Mouse (Mus musculus): ENCODE data around the gene Safb2.

- no peak for TF ChIP-seq CTCF (IDR thresholded peaks at IDR 0.05; ENCODE audit: borderline replicate concordance, insufficient read depth, low read depth, low read length)
- no peak for TF ChIP-seq POLR2A (IDR thresholded peaks at IDR 0.05; ENCODE audit: borderline replicate concordance, insufficient read depth, low read length)
Observed at GRCm38 (mm10) chr17:56616725-56617124, 32.3 kb upstream of the Safb2 start.
